Mouse (Mus musculus) thymus, postnatal 10 days (tissue): Measurements from ENCODE around the gene Sgip1.

Source experiments
- DNase-seq, 2 experiments: peaks; one replicate each; pipeline ENCODE4 v3.0.0; 2021; ENCODE audit warnings: low spot score in 2 of 2

The Sgip1 gene

DNA sequence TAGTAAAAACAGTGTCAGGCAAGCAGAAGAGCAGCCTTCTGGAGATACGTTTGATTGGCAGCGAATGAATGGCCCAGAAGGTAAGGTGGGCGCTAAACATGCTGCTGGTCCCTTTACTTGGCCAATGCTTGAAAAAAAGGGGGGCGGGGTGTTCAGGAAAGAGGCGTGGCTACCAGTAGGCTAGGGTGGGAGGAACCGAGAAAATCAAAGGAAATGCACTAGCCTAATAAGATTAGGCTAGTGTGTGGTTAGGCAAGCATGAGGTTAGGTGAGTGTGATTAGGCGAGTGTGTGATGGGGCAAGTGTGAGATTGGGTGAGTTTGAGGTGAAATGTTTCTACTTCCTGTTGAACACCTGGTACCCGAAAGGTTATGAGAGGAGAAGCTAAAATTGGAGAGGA lies at the start of gene Sgip1:
TSS of gene Sgip1 (plus strand) at position 11 of the 400 bp plus-strand sequence.
- DNase-seq: no peak

DNA sequence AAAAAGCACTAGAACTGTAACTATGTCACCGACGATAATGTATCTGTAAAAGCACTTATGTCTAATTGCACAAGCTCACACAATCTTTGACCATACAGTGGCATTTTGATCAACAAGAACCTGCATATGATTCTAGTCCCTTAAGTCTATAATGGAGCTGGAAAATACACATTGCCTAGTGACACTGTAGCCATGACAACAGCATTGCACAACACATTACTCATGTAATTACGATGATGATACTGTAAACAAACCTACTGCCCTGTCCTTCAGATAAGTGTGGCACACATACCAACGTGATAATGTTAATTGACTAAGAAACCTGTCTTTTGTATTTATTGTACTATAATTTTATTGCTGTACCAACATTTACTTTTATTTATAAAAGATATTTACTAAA lies 49.7 kb upstream of the Sgip1 start:
- DNase-seq: no peak

DNA sequence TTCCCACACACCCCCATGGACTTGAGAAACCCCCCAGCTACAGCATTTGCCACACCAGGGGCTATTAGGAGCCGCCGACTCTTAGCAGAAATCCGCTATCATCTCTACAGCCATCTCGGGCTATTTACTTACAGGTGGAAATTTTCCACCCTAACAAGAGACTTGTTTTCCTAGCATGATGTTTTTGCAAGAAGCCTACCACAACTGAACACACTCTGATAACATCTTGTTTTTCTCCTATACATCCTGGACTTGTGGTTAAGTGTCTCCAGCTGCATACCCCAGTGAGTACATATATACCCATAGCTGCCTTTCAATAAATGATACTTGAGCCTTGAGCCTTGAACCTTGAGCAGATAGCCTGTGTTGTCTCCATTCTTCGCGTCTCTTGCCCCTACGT lies 43.1 kb upstream of the Sgip1 start:
- no peak for DNase-seq

DNA sequence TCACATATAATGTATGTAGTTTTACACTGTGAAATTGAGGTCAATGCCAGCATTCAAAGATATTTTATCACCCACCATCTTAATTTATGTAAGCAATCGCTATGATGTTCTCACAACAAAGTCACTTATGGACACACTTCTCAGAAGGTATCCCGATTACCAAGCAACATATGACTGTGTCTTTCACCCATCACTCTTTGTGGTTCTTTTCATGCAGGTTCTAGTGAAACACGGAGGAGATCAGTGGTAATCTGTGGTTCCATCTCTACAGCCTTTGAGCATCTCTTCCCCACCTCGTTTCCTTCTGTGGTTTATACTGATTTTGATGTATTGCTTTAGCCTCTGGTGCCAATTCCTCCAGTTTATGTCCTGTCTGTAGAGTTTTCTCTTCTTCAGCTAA lies 29.4 kb upstream of the Sgip1 start:
- no peak for DNase-seq

DNA sequence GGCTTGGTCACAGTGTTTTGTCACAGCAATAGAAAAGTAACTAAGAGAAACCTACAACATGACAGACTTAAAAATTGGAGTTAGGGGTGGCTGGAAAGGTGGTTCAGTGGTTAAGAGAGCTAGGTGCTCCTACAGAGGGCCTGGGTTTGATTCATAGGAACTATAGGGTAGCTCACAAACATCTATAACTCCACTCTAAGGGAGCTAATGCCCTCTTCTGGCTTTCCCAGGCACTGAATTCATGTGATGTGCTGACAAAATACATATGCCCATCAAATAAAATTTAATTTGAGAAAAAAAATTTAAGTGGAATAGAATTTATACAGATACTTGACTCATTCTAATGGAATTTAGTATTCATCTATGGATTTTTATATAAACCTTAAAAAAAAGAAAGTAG lies 25.6 kb upstream of the Sgip1 start:
- DNase-seq: no peak

DNA sequence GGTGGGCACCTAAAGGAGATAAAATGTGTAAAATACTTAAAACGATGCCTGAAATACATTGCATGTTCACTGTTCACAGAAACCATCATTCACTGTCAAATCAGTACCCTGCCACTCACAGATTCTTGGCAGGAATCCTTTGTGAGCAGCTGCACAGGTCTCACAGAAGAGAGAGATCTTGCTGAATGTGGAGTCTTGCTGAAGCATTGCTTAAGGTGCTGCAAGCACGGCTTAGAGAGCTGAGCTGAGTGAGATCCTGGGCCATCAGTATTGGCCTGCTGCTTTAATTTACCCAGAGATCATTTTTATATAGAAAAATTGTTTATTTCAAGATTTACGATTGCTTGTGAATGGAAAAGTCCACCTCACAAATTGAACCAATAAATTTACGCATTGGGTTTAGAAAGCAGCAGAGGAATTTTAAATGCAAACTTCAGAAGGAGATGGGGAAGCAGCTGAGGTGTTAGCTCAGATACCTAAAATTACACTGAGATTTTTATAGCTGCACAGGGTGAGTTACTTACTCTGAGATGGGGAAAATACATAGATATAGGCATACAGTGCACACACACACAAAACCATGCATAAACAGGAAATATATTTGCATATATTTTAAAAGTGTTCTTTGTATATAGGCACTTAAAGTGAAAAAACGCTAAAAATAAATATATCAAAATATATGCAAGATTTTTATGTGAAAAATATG lies 23.8 kb upstream of the Sgip1 start:
- DNase-seq: no peak

GRCm38 (mm10) chr4:102719535-102719934 lies 21.6 kb upstream of the Sgip1 start:
- DNase-seq: peak in 1 of 2 experiments; percentile 26

- no peak for DNase-seq
Observed at GRCm38 (mm10) chr4:102719951-102720350, 21.1 kb upstream of the Sgip1 start.

DNA sequence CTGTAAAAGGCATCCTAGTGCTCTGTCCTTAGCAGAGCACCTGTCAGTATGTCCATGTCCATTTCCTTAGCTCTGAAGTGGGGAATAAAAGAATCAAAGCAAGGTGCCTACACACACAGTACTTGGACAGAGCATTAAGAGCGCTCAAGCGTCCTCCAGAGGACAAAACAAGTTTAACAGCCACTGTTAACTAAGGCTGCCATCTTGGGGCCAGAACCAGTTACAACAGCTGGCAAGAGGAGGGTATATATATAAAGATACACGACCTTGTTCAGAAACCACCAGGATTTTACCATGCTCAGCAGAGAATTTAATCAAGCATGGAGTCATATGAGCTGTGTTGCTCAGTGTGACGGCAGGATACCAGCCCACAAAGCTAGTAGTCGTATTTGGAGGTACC lies 16.7 kb upstream of the Sgip1 start:
- DNase-seq: no peak

DNA sequence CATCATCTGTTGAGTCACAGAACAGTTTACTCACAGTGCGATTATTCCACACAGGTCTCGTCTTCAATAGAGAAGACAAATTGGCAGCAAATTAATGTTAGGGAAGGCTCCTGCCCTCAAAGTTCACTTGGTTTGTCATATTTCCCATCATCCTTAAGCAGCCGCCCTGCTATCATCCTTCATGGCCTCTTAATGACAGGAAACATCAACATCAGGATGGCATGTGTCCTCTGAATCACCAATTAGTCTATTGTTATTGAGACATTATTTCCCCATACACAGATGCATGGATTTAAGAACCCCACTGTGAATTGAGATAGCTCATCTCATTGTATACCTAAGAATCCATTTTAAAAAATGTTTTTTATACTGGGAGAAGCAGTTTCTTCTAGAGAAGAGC lies 10.1 kb upstream of the Sgip1 start:
- DNase-seq: no peak

DNA sequence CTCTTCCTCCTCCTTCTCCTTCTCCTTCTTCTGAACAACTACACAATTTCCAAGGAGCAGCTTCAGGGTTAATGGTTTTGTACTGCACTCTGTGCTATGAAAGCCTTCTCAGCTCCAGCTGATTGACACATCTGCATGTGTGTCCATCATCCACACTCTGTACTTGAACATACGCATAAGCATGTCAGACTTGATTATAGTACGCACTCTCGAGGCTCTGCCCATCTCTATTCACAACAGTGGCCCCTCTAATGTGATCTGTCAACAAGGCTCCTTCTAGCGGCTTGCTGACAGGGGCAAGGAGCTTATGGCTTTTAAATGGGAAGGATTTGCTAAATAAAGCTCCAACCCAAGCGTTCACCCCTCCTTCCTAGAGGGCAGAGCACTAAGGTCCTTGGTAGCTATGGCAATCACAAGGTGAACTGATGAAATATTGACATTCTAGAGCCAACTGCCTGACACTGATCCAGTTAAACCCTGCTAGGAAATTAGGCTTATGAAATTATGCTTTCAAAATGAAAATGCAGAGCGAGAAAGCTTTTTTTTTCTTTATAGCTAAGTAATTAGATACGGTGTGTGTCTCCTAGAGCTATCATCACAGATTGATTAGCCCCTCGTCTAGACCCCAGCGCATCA lies 7.0 kb upstream of the Sgip1 start:
- DNase-seq: no peak

GRCm38 (mm10) chr4:102753334-102754090 lies 12.4 kb downstream of the Sgip1 start:
- DNase-seq: no peak

GRCm38 (mm10) chr4:102759095-102759890 lies 18.2 kb downstream of the Sgip1 start:
- DNase-seq: peak; percentile 9 to 14

- peak; percentile 41 to 47 for DNase-seq
Observed at GRCm38 (mm10) chr4:102760042-102760821, 19.1 kb downstream of the Sgip1 start.

- no peak for DNase-seq
Observed at GRCm38 (mm10) chr4:102762075-102762474, 21.0 kb downstream of the Sgip1 start.

DNA sequence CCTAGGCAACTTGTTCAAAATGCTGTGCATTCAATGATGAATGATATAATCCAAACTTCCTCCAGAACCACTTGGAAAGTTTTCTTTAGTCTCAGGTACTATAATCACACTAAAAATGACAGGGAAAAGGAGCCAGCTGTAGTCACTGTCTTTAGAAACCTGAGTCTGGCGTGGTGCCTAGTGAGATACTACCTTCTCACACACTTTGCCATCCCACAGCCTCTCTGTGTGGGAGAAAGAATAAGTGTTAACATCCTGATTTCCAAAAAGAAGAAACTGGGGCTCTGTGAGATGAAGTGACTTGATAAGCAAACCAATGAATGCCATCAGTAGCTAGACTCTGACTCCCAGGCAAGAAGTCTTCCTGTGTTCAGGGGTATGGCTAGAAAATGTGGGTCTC lies 28.0 kb downstream of the Sgip1 start:
- DNase-seq: no peak

GRCm38 (mm10) chr4:102769936-102770335 lies 28.8 kb downstream of the Sgip1 start:
- DNase-seq: no peak

- DNase-seq: no peak
Observed at GRCm38 (mm10) chr4:102771598-102772357, 30.7 kb downstream of the Sgip1 start.

GRCm38 (mm10) chr4:102773225-102773624 lies 32.1 kb downstream of the Sgip1 start:
- DNase-seq: no peak

DNA sequence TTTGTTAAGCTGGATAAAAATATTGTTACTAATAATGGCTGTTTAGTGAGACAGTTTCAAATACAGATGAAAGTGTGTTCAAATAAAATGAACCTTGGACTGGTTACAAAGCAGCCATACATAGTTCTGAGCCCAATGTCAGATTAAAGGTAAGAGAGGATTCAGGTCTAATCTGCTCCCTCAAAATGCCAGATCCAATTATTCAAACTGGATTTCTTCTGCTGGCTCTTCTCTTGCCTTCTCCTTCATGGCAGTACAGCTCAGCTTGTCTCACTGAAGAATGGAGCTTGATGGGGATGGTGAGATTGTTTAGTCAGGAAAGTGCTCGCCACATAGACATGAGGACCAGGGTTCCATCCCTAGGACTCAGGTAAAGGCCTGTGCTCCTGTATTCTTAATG lies 32.7 kb downstream of the Sgip1 start:
- no peak for DNase-seq

GRCm38 (mm10) chr4:102774549-102774948 lies 33.5 kb downstream of the Sgip1 start:
- no peak for DNase-seq
